Mouse (Mus musculus): ENCODE results near the gene Olfr512. TPM values are rescaled to one million over a fixed set of nuclear protein-coding genes. Genes with fewer than 3 reads are reported as not detected.

Olfr512 gene
- total RNA-seq (2021), result not detected
- long read RNA-seq, experiment 1, result 0 reads
- long read RNA-seq, experiment 2, result 0 reads

DNA sequence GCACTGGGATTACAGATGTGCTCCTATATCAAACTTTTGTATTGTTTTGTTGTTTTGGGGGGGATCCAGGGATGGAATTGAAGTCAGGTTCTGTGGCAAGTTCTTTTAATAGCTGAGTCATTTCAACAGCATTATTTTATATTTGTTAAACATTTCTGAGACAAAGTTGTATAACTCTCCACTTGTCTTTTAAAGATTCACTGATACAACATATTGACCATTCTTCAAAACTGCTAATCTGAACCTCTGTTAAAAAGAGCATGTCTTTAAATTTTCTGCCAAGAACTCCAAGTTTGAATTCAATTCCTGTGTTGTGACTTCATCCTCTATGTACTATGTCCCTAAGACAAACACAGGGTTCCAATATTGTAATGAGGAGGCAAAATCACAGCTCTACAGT lies at the start of gene Olfr512:
TSS of gene Olfr512 (plus strand) at position 301 of the 400 bp plus-strand sequence.
- no peak for DNase-seq (ENCODE audit: low spot score in 2 of 2)
- intact Hi-C loops (cut with DNase I), result no loop called here

DNA sequence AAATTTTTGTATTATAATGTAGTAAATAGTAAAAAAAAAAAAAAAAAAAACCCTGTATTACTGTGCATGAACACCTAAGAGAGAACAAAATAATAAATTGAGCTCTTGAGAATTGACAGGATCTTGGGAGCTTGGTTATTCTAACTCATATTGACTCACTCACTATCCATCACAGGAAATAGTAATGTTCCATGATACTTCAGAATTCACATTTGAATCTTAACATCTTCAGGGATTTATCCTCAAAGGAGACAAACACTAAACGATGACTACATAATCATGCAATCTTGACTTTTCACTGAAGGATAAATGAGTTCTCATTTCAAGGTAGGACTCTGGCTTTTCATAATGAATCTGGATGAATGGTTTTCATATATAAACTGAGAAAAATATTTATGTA lies 47.0 kb upstream of the Olfr512 start, which contains the start of gene Olfr510:
TSS of gene Olfr510 (plus strand) at position 301 of the 400 bp plus-strand sequence.
- intact Hi-C loops (cut with DNase I), result no loop called here
- DNase-seq (ENCODE audit: low spot score in 2 of 2), result no peak

DNA sequence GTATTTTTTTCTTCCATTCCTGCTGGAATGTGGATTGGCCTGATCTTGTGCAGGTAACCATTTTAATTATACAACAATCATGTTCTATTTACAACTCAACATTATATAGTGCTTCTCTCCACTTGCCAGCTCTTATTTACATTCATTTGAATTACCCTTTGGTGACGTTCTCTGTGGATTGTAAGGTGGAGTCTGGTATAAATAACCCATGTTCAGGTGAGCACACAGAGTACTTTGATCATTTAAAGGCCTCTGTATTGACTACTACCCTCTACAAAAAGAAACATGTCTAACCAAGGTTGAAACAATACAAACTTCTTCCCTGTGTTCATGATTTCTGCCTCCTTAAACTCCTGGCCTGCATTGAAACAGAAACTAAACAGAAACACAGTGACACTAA lies 42.1 kb upstream of the Olfr512 start:
- intact Hi-C loops (cut with DNase I), result no loop called here
- DNase-seq (ENCODE audit: low spot score in 2 of 2), result no peak

DNA sequence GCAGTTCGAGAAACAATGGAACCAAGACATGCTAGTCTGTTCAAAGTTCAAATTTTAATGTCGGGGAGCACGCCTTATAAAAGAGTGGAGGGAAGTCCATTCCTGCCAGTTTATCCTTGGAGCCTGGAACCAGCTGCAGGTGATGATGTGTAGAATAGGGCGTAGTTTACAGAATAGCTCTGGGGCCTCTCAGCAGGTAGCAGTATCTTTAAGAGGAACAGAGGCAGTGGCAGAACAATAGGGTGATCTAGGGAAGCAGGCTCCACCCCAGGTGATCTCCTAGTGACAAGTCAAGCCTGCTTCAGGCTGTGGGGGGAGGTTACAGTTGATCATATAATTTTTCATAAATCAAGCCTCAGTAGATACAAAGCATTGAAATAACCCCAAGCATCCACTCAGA lies 34.2 kb upstream of the Olfr512 start:
- DNase-seq (ENCODE audit: low spot score in 2 of 2), result no peak
- intact Hi-C loops (cut with DNase I), result no loop called here

DNA sequence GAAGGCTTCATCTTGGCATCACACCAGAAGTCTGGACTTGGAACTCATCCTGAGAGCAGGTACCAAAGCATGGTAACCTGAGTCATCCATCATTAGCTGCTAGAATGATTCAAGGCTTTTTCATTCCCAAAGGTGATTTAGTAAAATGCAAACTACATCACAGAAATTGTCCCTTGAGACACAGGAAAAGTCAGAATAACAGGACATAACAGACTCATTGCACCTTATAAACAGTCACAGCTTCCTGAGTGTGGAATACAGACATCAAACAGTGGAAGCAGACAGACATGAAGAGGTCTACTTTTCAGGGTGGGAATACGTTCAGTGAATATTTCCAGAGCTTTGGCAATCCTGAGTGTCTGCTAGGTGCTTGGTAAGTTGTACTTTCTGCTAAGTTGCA lies 37.6 kb downstream of the Olfr512 start, which contains the start of gene Olfr513:
TSS of gene Olfr513 (plus strand) at position 301 of the 400 bp plus-strand sequence.
- intact Hi-C loops (cut with DNase I), result no loop called here
- DNase-seq (ENCODE audit: low spot score in 2 of 2), result no peak

DNA sequence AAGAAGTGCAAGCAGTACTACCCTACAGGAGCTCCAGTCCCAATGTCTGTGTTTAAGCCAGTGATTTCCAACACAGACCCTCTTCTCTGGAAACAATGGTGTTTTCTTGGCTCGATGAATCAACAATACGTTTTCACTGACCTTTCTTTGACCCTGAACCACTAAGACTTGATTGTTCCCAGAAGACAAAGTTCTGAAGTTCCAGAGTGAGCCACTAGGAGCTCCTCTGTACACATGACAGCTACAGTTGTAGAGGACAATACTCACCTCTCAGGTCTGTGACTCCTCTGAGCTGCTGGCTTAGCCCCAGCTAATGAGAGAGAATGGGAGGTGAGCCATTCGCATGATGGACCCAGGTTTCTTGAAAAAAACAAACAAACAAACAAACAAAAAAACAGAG lies 47.3 kb downstream of the Olfr512 start:
- intact Hi-C loops (cut with DNase I), result no loop called here
- no peak for DNase-seq (ENCODE audit: low spot score in 2 of 2)

Other genes starting within 250 kb of the Olfr512 start
- not detected for gene Olfr498, start 248.0 kb upstream of the Olfr512 start, total RNA-seq (2021)
- gene Olfr502, start 188.3 kb upstream of the Olfr512 start, total RNA-seq (2021), result not detected
- not detected for gene Olfr503, start 168.8 kb upstream of the Olfr512 start, total RNA-seq (2021)
- gene Olfr504, start 147.5 kb upstream of the Olfr512 start, total RNA-seq (2021), result not detected
- not detected for gene Olfr506, start 102.5 kb upstream of the Olfr512 start, total RNA-seq (2021)
- not detected for gene Olfr507, start 91.5 kb upstream of the Olfr512 start, total RNA-seq (2021)
- not detected for gene Olfr508, start 83.3 kb upstream of the Olfr512 start, total RNA-seq (2021)
- not detected for gene Olfr509, start 61.4 kb upstream of the Olfr512 start, total RNA-seq (2021)
- gene Olfr510, start 46.9 kb upstream of the Olfr512 start, total RNA-seq (2021), result not detected
- not detected for gene Olfr513, start 37.7 kb downstream of the Olfr512 start, total RNA-seq (2021)
- gene Olfr514, start 112.7 kb downstream of the Olfr512 start, total RNA-seq (2021), result not detected
- not detected for gene Olfr516, start 137.2 kb downstream of the Olfr512 start, total RNA-seq (2021)
- not detected for gene Olfr517, start 159.1 kb downstream of the Olfr512 start, total RNA-seq (2021)
- not detected for gene Olfr518, start 171.7 kb downstream of the Olfr512 start, total RNA-seq (2021)
- gene Olfr519, start 181.1 kb downstream of the Olfr512 start, total RNA-seq (2021), result not detected
- under 1 TPM; 0.33 to 0.61 TPM for gene Nlrp10, start 216.9 kb downstream of the Olfr512 start, total RNA-seq (2021)
- 10 to 100 TPM; 97.5 to 98.9 TPM for gene Eif3f, start 221.1 kb downstream of the Olfr512 start, total RNA-seq (2021)
- 100 to 1,000 TPM; 140 to 148 TPM for gene Tub, start 237.0 kb downstream of the Olfr512 start, total RNA-seq (2021)